Mouse (Mus musculus): ENCODE results near the gene Tlcd1. TPM values are rescaled to one million over a fixed set of nuclear protein-coding genes. Genes with fewer than 3 reads are reported as not detected.

Gene Tlcd1
- total RNA-seq, 2 experiments from 2014 or later = 23.8 to 29.7 TPM

GRCm38 (mm10) chr11:78194411-78195100 lies 18.0 kb downstream of the Tlcd1 start:
- no peak for DNase-seq (ENCODE audit: extremely low spot score in 1 of 2, low spot score in 1 of 2)

DNA sequence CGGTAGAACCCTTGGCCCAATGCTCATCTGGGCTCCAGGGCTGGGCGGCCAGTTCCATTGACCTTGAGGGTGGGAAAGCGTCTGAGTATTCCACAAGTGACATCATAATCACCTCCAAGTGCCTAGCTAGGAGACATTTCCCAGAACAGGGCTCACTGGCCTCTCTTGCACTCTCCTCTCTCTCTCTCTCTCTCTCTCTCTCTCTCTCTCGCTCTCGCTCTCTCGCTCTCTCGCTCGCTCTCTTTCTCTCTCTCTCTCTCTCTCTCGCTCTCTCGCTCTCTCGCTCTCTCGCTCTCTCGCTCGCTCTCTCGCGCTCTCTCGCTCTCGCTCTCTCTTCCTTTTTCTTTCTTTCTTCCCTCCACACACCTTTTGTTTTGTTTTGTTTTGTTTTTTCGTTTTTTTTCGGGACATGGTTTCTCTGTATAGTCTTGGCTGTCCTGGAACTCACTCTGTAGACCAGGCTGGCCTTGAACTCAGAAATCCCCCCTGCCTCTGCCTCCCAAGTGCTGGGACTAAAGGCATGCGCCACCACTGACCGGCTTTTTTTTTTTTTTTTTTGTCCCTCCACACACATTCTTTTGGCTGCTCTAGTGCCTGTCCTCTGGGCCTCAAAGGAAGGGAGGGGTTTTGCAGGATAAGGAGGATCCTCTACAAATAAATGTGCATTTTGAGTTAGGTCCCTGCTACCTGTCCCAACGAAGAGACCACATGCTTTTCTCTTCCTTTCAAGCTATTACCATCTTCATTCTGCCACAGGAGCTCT lies 18.8 kb downstream of the Tlcd1 start:
- no peak for DNase-seq (ENCODE audit: extremely low spot score in 1 of 2, low spot score in 1 of 2)

GRCm38 (mm10) chr11:78202372-78202771 lies 25.9 kb downstream of the Tlcd1 start:
- no peak for DNase-seq (ENCODE audit: extremely low spot score in 1 of 2, low spot score in 1 of 2)

DNA sequence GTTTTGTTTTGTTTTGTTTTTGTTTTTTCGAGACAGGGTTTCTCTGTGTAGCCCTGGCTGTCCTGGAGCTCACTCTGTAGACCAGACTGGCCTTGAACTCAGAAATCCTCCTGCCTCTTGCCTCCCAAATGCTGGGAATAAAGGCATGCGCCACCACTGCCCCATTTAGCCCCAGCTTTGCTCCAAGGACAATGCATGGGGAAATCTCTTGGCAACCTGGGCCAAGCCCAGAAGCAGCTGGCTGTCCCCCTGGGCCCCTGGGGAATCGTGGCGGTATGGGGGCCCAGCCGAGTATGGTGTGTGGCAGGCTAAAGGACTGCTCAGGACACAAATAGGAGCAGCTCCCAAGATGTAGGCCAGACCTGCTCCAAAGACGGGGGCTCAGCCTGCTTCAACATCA lies 27.8 kb downstream of the Tlcd1 start:
- no peak for DNase-seq (ENCODE audit: extremely low spot score in 1 of 2, low spot score in 1 of 2)

DNA sequence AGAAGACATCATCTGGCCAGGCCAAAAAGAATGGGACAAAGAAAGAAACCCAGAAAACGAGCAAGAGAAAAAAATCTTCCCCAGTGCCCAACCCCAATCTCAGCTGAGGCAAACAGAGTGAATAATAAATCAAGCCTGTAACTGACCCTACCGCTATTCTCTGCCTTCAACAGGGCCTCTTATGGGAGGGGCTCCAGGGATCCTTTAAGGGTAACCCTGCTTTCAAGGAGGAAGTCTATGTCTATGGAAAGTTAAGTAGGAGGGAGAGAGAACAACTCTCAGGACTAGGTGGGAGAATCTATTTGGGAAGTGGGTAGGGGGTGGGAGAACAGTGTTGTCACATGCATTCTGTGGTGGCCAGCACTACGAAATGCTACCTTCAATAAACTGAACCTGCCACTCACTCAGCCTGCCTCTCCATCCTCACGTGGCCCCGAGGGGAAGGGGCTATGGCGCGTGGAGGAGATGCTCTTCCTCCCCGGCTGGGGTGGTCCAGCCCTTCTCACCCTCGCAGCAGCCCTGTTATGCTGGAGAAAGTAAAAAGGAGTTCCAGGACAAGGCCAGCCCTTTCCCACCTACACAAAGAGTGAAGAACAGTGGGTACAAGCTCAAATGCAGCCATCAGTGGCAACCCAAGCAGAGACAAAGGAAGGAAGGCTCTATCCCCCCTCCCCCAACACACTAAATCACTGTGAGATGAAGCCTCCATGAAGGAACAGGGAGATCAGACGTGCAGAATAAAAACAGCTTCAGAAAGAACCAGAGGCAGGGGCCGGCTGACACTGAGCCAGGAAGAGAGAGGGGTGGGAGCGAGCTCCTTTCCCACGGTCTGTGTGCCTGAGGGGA lies 29.1 kb downstream of the Tlcd1 start:
- no peak for DNase-seq (ENCODE audit: extremely low spot score in 1 of 2, low spot score in 1 of 2)

DNA sequence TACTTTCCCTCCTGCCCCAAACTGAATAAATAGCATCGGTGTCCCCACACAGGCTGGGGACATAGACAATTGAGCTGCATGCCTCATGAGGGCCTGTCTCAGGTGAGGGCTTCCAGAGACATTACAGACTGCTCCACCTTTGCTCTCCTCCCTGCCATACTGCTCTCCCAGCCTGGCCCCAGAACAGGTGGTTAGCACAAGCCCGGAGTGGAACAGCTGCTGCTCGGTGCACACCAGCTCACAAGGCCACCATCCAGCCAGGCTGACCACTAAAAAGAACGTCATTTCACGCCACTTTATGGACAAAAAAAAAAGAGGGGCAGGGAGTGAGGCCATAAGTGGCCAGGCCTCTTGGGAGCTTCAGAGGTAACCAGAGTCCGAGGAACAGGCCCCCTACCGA lies 30.7 kb downstream of the Tlcd1 start:
- DNase-seq (ENCODE audit: extremely low spot score in 1 of 2, low spot score in 1 of 2) = no peak

DNA sequence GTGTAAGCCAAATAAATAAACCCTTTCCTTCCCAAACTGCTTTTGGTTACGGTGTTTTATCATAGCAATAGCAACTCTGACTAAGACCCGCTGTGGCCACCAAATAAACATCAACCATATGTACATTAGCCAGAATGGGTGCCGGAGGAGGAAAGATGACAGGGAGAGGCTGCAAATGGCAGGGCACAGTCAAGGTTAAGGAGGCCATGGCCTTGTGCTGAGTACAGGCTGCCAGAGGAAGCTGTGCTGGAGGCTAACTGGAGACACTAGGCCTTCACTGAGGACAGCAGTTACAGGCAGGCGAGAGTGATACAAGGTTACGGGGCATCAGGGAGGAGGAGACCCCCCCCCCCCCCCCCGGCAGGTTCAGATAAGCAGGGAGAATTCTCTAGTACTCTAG lies 33.4 kb downstream of the Tlcd1 start:
- no peak for DNase-seq (ENCODE audit: extremely low spot score in 1 of 2, low spot score in 1 of 2)

GRCm38 (mm10) chr11:78210615-78211014 lies 34.1 kb downstream of the Tlcd1 start:
- DNase-seq (ENCODE audit: extremely low spot score in 1 of 2, low spot score in 1 of 2) = no peak

DNA sequence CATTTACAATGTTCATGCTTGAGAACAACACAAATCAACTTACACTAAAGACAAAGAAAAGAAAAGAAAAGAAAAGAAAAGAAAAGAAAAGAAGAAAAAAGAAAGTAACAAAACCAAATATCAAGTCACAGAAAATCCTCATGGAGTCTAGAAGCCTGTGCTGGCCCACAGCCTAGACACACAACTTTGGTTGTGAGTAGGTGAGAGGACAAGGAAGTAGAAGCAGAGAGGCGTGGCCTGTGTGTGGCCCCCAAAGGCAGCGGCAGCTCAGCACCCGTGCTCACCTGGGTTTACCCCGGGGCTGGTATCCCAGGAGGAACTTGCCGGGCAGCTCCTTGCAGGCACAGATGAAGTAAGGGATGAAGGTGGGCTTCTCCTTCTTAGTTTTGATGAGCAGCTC lies 35.0 kb downstream of the Tlcd1 start:
- DNase-seq (ENCODE audit: extremely low spot score in 1 of 2, low spot score in 1 of 2) = no peak

DNA sequence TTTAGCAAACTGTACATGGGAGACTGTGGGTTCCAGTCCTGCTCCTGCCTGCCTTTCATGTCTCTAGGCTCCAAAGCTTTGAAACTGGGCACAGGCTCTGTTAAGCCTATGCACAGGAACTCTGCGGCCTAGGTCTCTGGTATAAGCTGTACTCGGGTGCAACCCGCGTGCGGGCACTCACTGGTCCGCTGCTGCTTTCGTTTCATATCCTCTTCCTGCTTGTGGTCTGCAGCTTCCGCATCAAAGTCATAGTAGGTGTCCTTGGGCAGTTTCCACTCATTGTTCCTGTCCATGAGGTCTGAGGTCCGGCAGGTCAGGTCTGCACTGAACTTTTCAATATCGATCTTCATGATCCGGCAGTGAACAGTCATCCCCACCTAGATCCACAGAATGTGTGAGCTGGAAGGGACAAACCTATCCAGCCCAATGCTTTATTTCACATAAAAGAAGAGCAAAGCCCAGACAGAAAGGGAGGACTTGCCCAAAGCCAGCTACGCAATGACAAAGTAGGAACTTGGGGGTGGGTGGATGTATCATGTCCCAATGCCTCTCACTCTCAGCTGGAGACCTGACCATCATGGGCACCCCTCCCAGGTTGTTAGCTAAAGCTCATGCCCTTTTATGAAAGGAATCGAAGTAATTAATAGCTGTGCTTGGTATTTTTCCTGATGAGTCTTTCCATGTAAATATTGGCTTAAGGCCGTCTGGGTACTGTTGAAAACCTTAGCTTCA lies 36.7 kb downstream of the Tlcd1 start:
- DNase-seq (ENCODE audit: extremely low spot score in 1 of 2, low spot score in 1 of 2) = no peak

- DNase-seq (ENCODE audit: extremely low spot score in 1 of 2, low spot score in 1 of 2) = no peak
Observed at GRCm38 (mm10) chr11:78215709-78216317, 39.3 kb downstream of the Tlcd1 start.

GRCm38 (mm10) chr11:78223586-78223985 lies 47.1 kb downstream of the Tlcd1 start:
- DNase-seq (ENCODE audit: extremely low spot score in 1 of 2, low spot score in 1 of 2) = no peak

Small RNA genes lying within 50 kb of the gene (microRNA-seq; reads per million reads assigned to microRNA genes)
- 1.00 to 2.4 reads per million in 2 experiments for gene Mir7653

Other genes starting within 250 kb of the Tlcd1 start
- 100 to 1,000 TPM; 162 to 174 TPM for gene Sez6, start 245.9 kb upstream of the Tlcd1 start, total RNA-seq (2021)
- 10 to 100 TPM; 42.5 to 58.5 TPM for gene Phf12, start 194.0 kb upstream of the Tlcd1 start, total RNA-seq (2021)
- gene Dhrs13, start 144.4 kb upstream of the Tlcd1 start, total RNA-seq (2021) = 1 to 10 TPM; 6.9 to 7.4 TPM
- gene Flot2, start 138.8 kb upstream of the Tlcd1 start, total RNA-seq (2021) = 10 to 100 TPM; 74.4 to 81.6 TPM
- gene Eral1, start 96.3 kb upstream of the Tlcd1 start, total RNA-seq (2021) = 10 to 100 TPM; 18.6 to 21.1 TPM
- gene Fam222b, start 82.1 kb upstream of the Tlcd1 start, total RNA-seq (2021) = 10 to 100 TPM; 27.6 to 33.4 TPM
- 10 to 100 TPM; 16.1 to 19.9 TPM for gene Traf4, start 11.1 kb upstream of the Tlcd1 start, total RNA-seq (2021)
- gene Nek8, start within 50 bp of the Tlcd1 start, total RNA-seq (2021) = 1 to 10 TPM; 3.1 to 3.3 TPM
- 100 to 1,000 TPM; 678 to 771 TPM for gene Rpl23a, start 6.9 kb downstream of the Tlcd1 start, total RNA-seq (2021)
- 10 to 100 TPM; 26.1 to 37.3 TPM for gene Rab34, start 11.7 kb downstream of the Tlcd1 start, total RNA-seq (2021)
- gene Proca1, start 16.7 kb downstream of the Tlcd1 start, total RNA-seq (2021) = 1 to 10 TPM; 5.0 to 5.4 TPM
- gene Sdf2, start 69.0 kb downstream of the Tlcd1 start, total RNA-seq (2021) = 10 to 100 TPM; 61.1 to 69.4 TPM
- gene Supt6, start 69.3 kb downstream of the Tlcd1 start, total RNA-seq (2021) = 100 to 1,000 TPM; 110 to 123 TPM
- gene 2610507B11Rik, start 85.0 kb downstream of the Tlcd1 start, total RNA-seq (2021) = 100 to 1,000 TPM; 193 to 209 TPM
- gene BC030499, start 114.1 kb downstream of the Tlcd1 start, total RNA-seq (2021) = 1 to 10 TPM; 4.0 to 5.6 TPM
- gene Spag5, start 124.8 kb downstream of the Tlcd1 start, total RNA-seq (2021) = 1 to 10 TPM; 4.2 to 4.6 TPM
- gene Aldoc, start 146.3 kb downstream of the Tlcd1 start, total RNA-seq (2021) = 100 to 1,000 TPM; 852 to 862 TPM
- 10 to 100 TPM; 62.2 to 65.8 TPM for gene Pigs, start 151.7 kb downstream of the Tlcd1 start, total RNA-seq (2021)
- gene Unc119, start 166.8 kb downstream of the Tlcd1 start, total RNA-seq (2021) = 10 to 100 TPM; 29.6 to 32.5 TPM
- not detected for gene Foxn1, start 209.8 kb downstream of the Tlcd1 start, total RNA-seq (2021)
- gene Slc13a2, start 245.5 kb downstream of the Tlcd1 start, total RNA-seq (2021) = not detected